ENCODE assay signal across 11 mouse cellular contexts in genomic region chr10:41403893-41404612, GRCm38 (mm10). TPM values are rescaled to one million over a fixed set of nuclear protein-coding genes. Genes with fewer than 3 reads are reported as not detected.
DNase-seq lines count a peak whose midpoint lies in the region; ATAC-seq and TF ChIP-seq lines count a peak whose summit lies in the region.
"Had no signal": no experiment of that assay in that cellular context is flagged by ENCODE, and none has a peak within 500 bp of the region (broad histone marks: within the 10 kb centered on the region; RNA-seq: fewer than 3 reads in every experiment).

No protein-coding gene starts in this region.

- no peaks in the 10 kb centered on the region for H3K36me3 ChIP-seq in heart, postnatal 0 days (replicated peaks; ENCODE audit: control insufficient read depth, insufficient read depth, low read length)
- H3K36me3 ChIP-seq in midbrain, embryonic 14.5 days (ENCODE audit: control insufficient read depth, insufficient read depth, low read length): no peaks in the 10 kb centered on the region
- no peaks in the 10 kb centered on the region for H3K36me3 ChIP-seq in midbrain, embryonic 11.5 days (ENCODE audit: control insufficient read depth, insufficient read depth, low read length)
- H3K36me3 ChIP-seq: embryonic facial prominence, embryonic 15.5 days; lung, embryonic 15.5 days had no signal

- H3K27me3 ChIP-seq in heart, postnatal 0 days (ENCODE audit: control insufficient read depth, insufficient read depth, low read length): no peaks in the 10 kb centered on the region
- H3K27me3 ChIP-seq in midbrain, embryonic 14.5 days (ENCODE audit: control insufficient read depth, insufficient read depth, low read length): no peaks in the 10 kb centered on the region
- H3K27me3 ChIP-seq in midbrain, embryonic 11.5 days (ENCODE audit: control insufficient read depth, insufficient read depth, low read length): no peaks in the 10 kb centered on the region
- H3K27me3 ChIP-seq: embryonic facial prominence, embryonic 15.5 days; lung, embryonic 15.5 days had no signal

- TF ChIP-seq CTCF in heart, postnatal 0 days (IDR thresholded peaks at IDR 0.05; ENCODE audit: low read depth): peak; percentile 51

- H3K27ac ChIP-seq in heart, postnatal 0 days (ENCODE audit: low read depth): no peak overlapping the region
- no peak overlapping the region for H3K27ac ChIP-seq in midbrain, embryonic 14.5 days (replicated peaks; ENCODE audit: low read depth, low read length)
- no peak overlapping the region for H3K27ac ChIP-seq in midbrain, embryonic 11.5 days (ENCODE audit: low read depth, low read length)
- H3K27ac ChIP-seq: embryonic facial prominence, embryonic 15.5 days; lung, embryonic 15.5 days had no signal

- no peaks in the 10 kb centered on the region for H3K9me3 ChIP-seq in heart, postnatal 0 days (replicated peaks; ENCODE audit: control insufficient read depth, low read length)
- no peaks in the 10 kb centered on the region for H3K9me3 ChIP-seq in midbrain, embryonic 14.5 days (ENCODE audit: control insufficient read depth, low read length)
- no peaks in the 10 kb centered on the region for H3K9me3 ChIP-seq in midbrain, embryonic 11.5 days (ENCODE audit: control insufficient read depth, low read length)
- H3K9me3 ChIP-seq: embryonic facial prominence, embryonic 15.5 days; lung, embryonic 15.5 days had no signal

- H3K9ac ChIP-seq in heart, postnatal 0 days (replicated peaks; ENCODE audit: low read depth, low read length): no peak overlapping the region
- H3K9ac ChIP-seq in midbrain, embryonic 14.5 days (replicated peaks; ENCODE audit: low read length): no peak overlapping the region
- no peak overlapping the region for H3K9ac ChIP-seq in midbrain, embryonic 11.5 days (ENCODE audit: low read length)
- H3K9ac ChIP-seq: embryonic facial prominence, embryonic 15.5 days; lung, embryonic 15.5 days had no signal

- no peak overlapping the region for H3K4me2 ChIP-seq in heart, postnatal 0 days (ENCODE audit: low read depth, low read length)
- no peak overlapping the region for H3K4me2 ChIP-seq in midbrain, embryonic 14.5 days (ENCODE audit: low read length)
- H3K4me2 ChIP-seq in midbrain, embryonic 11.5 days: no peak overlapping the region
- H3K4me2 ChIP-seq: embryonic facial prominence, embryonic 15.5 days; lung, embryonic 15.5 days had no signal

- H3K4me1 ChIP-seq in heart, postnatal 0 days (ENCODE audit: control insufficient read depth, insufficient read depth): no peaks in the 10 kb centered on the region
- H3K4me1 ChIP-seq in midbrain, embryonic 14.5 days (ENCODE audit: control insufficient read depth, insufficient read depth, low read length): no peaks in the 10 kb centered on the region
- no peaks in the 10 kb centered on the region for H3K4me1 ChIP-seq in midbrain, embryonic 11.5 days (ENCODE audit: control insufficient read depth, insufficient read depth, low read length)
- H3K4me1 ChIP-seq: embryonic facial prominence, embryonic 15.5 days; lung, embryonic 15.5 days had no signal

- no peak for TF ChIP-seq EP300 in heart, postnatal 0 days (IDR thresholded peaks at IDR 0.05; ENCODE audit: low read depth)

- intact Hi-C loops in heart, postnatal 25 days (cut with DNase I): loop anchor here (10.0 kb wide), 1 partner anchor 399 kb away; no protein-coding TSS in a partner anchor

- DNase-seq in heart, postnatal 0 days (ENCODE audit: low spot score): no peak
- no peak for DNase-seq in heart, postnatal 25 days (ENCODE audit: low spot score)
- peak; percentile 51 for DNase-seq in midbrain, embryonic 14.5 days
- DNase-seq in midbrain, embryonic 11.5 days (ENCODE audit: low spot score, missing footprints): no peak
- DNase-seq in brain, adult 2 months (ENCODE audit: low read depth, low spot score): peak; percentile 63
- DNase-seq in retina, postnatal 1 day: peak; percentile 14
- DNase-seq in adrenal gland, postnatal 4 days (ENCODE audit: low spot score in 2 of 2): no peak
- no peak for DNase-seq in T-cell, adult 2 months (ENCODE audit: low spot score)
- DNase-seq: thymus, postnatal 4 days had no signal

- WGBS in heart, postnatal 0 days: 27% methylated on average over 3 of the region's 3 CpGs
- WGBS in midbrain, embryonic 14.5 days: 46% methylated on average over 3 of the region's 3 CpGs
- WGBS in midbrain, embryonic 11.5 days: 42% methylated on average over 3 of the region's 3 CpGs

- no peak for ATAC-seq in heart, postnatal 0 days (ENCODE audit: insufficient read depth, low read depth)
- no peak for ATAC-seq in midbrain, embryonic 14.5 days (ENCODE audit: low FRiP score, low TSS enrichment)
- ATAC-seq in midbrain, embryonic 11.5 days (ENCODE audit: low FRiP score): no peak

- H3K4me3 ChIP-seq in heart, postnatal 0 days (ENCODE audit: low read depth, low read length): no peak overlapping the region
- H3K4me3 ChIP-seq in midbrain, embryonic 14.5 days (replicated peaks; ENCODE audit: low read depth, low read length): no peak overlapping the region
- no peak overlapping the region for H3K4me3 ChIP-seq in midbrain, embryonic 11.5 days (ENCODE audit: low read depth, low read length)
- H3K4me3 ChIP-seq: embryonic facial prominence, embryonic 15.5 days; lung, embryonic 15.5 days had no signal

RNA-seq across cellular contexts. Expression of gene Zbtb24, which starts 46.1 kb away (rescaled TPM):
- 7.7 and 15.6 TPM in 2 replicates for total RNA-seq in heart, postnatal 0 days (2014; rRNA removed; ENCODE audit: low replicate concordance)
- 10.7 and 11.6 TPM in 2 replicates for polyA plus RNA-seq in heart, postnatal 0 days (2015; fragmentation: Nextera tagmentation; extraction: Ambion mirVana)
- 1 to 10 TPM; 7.2 to 8.2 TPM for total RNA-seq in heart, postnatal 25 days (2021)
- polyA plus RNA-seq in midbrain, embryonic 14.5 days (2014; fragmentation: Nextera tagmentation; extraction: Ambion mirVana): 18.5 and 20.5 TPM in 2 replicates
- 19.1 TPM in 2 replicates for polyA plus RNA-seq in midbrain, embryonic 11.5 days (2014; fragmentation: Nextera tagmentation; extraction: Ambion mirVana)
- 10 to 100 TPM; 24.5 to 28.0 TPM for total RNA-seq in adrenal gland, postnatal 4 days (2021)

Comparison
In these comparisons a context has a peak if more than half of its experiments do, and no peak if none do; other contexts are left out.
1. DNase-seq: peak in midbrain, embryonic 14.5 days (single experiment), brain, adult 2 months (single experiment) and retina, postnatal 1 day (single experiment); none in heart, postnatal 0 days (single experiment), heart, postnatal 25 days (single experiment), midbrain, embryonic 11.5 days (single experiment), adrenal gland, postnatal 4 days (0 of 2) and T-cell, adult 2 months (single experiment).